Mouse (Mus musculus) spleen, adult 2 months (tissue): ENCODE data around the gene Tmem56.

Source experiments
- CTCF ChIP-seq: fragments of 200-500 bp; IDR thresholded peaks from 2 replicates; pipeline ENCODE4 v1.5.1; 2011; ENCODE audit warnings: mild to moderate bottlenecking, inconsistent platforms; ENCODE audit not compliant: insufficient read depth, insufficient read length, insufficient replicate concordance; ENCODE audit errors: extremely low read depth
- POLR2A ChIP-seq: fragments of 200-500 bp; IDR thresholded peaks from 2 replicates; pipeline ENCODE4 v1.6.1; 2011; ENCODE audit warnings: low read depth, low read length, inconsistent platforms

- TF ChIP-seq CTCF (no peak), POLR2A (no peak)
Observed at GRCm38 (mm10) chr3:121264242-121264641, 18.7 kb downstream of the Tmem56 start.
